Mouse (Mus musculus) E14TG2a.4 (cell line): Measurements from ENCODE around the gene Tcap.

Experiments
- CTCF ChIP-seq: conservative IDR thresholded peaks from 2 replicates; pipeline ENCODE4 v1.5.1; 2014; ENCODE audit warnings: low read length
- NANOG ChIP-seq: IDR thresholded peaks from 2 replicates; pipeline ENCODE4 v1.6.1; 2014; ENCODE audit warnings: borderline replicate concordance, low read length, mixed read lengths
- POU5F1 ChIP-seq: IDR thresholded peaks from 2 replicates; pipeline ENCODE4 v1.6.1; 2014; ENCODE audit warnings: low read length, borderline replicate concordance

DNA sequence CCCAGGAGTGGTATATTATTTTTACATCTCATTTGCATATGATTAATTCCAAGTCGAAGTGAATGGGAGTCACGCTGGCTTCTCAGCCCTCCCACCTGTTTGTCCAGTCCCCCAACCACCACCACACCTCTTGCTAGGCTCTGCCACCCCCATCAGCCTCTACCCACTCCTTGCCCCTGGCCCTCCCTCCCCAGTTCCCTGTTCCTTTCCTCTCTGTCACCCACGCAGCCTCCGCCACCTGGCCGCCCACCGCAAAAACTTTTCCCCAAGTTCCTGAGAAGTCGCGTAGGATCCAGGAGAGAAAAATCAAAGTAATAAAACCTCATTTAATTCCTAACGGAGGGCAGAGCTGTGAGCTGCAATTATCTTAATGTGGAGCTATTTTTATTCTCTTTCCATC is 37.4 kb upstream of the Tcap start:
- TF ChIP-seq CTCF, result no peak
- TF ChIP-seq NANOG, result no peak
- no peak for TF ChIP-seq POU5F1
